Mouse (Mus musculus) midbrain, embryonic 10.5 days (tissue): ENCODE measurements at regions not wholly inside any gene's neighbourhood (a gene's known extent, or its start where the extent isn't known, plus 50 kb on each side); places are given as distances from the start of the nearest gene placed in this dataset.

Experiments
- DNase-seq: peaks from one replicate; pipeline ENCODE4 v3.0.0-alpha.2; 2017; ENCODE audit warnings: low spot score
- H3K27ac ChIP-seq: fragments of 300-500 bp; sonication (generic); replicated peaks from 2 replicates; pipeline ENCODE4 v1.5.1; 2016; ENCODE audit warnings: mild to moderate bottlenecking
- H3K27me3 ChIP-seq: fragments of 300-500 bp; sonication (generic); 2 replicates; pipeline ENCODE4 v1.6.1; 2016; ENCODE audit warnings: low read depth, mild to moderate bottlenecking; ENCODE audit not compliant: poor library complexity, severe bottlenecking
- H3K36me3 ChIP-seq: fragments of 300-500 bp; sonication (generic); 2 replicates; pipeline ENCODE4 v1.6.1; 2016; ENCODE audit warnings: mild to moderate bottlenecking, moderate library complexity
- H3K4me1 ChIP-seq: fragments of 300-500 bp; sonication (generic); 2 replicates; pipeline ENCODE4 v1.6.1; 2016
- H3K4me3 ChIP-seq: fragments of 300-500 bp; sonication (generic); 2 replicates; pipeline ENCODE4 v1.5.1; 2016; ENCODE audit warnings: mild to moderate bottlenecking, moderate library complexity
- H3K9me3 ChIP-seq: fragments of 300-500 bp; sonication (generic); replicated peaks from 2 replicates; pipeline ENCODE4 v1.6.1; 2016; ENCODE audit warnings: mild to moderate bottlenecking
- WGBS: fragments of 180-500 bp; shearing (Covaris S2); methylation state at CpG from one replicate; pipeline ENCODE4 v1.1.7; 2016; 5-methylcytosine and 5-hydroxymethylcytosine counted together

GRCm38 (mm10) chr12:8447612-8448011 lies 52.2 kb downstream of the Rhob start:
- peaks cover 53% of the 10 kb centered on the region for H3K27me3 ChIP-seq
- H3K4me1 ChIP-seq = peaks cover 49% of the 10 kb centered on the region
- DNase-seq = no peak
- WGBS = 84% methylated on average over 9 of the region's 9 CpGs
- no peak overlapping the region for H3K4me3 ChIP-seq
- no peaks in the 10 kb centered on the region for H3K36me3 ChIP-seq
- peak overlapping the region; percentile 7; the same call in 1 of the 2 replicates for H3K27ac ChIP-seq
- H3K9me3 ChIP-seq = no peaks in the 10 kb centered on the region

DNA sequence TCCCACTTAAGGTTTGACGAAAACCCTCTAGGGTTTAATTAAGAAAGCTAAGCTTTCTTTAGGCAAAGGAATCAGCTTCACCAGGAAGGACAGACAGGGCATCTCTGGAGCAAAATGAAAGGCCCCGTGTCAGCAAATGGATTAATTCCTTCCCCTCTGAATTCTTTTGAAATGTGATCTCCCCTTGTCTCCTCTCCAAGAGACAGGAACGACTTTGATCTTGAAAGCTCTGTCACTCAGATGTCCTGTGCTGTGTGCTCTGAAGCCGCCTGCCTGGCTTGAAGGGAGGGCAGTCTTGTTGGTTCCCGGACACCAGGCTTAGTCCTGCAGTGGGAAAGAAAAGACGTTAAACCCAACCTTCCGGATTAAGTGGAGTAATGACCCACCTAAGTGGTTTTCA lies 52.8 kb downstream of the Rhob start:
- Histone ChIP-seq H3K27me3 (peaks cover 55% of the 10 kb centered on the region), H3K4me3 (no peak overlapping the region), H3K36me3 (no peaks in the 10 kb centered on the region), H3K4me1 (peaks cover 44% of the 10 kb centered on the region), H3K9me3 (no peaks in the 10 kb centered on the region), H3K27ac (peak overlapping the region; percentile 7; the same call in 1 of the 2 replicates)
- peak; percentile 47 for DNase-seq
- 3% methylated on average over 7 of the region's 7 CpGs for WGBS

- Histone ChIP-seq H3K9me3 (no peaks in the 10 kb centered on the region), H3K4me1 (peaks cover 33% of the 10 kb centered on the region), H3K27me3 (peaks cover 49% of the 10 kb centered on the region), H3K27ac (no peak overlapping the region), H3K36me3 (no peaks in the 10 kb centered on the region), H3K4me3 (no peak overlapping the region)
- no peak for DNase-seq
- WGBS = 84% methylated on average over 13 of the region's 13 CpGs
Observed at GRCm38 (mm10) chr12:8444975-8445853, 54.6 kb downstream of the Rhob start.

DNA sequence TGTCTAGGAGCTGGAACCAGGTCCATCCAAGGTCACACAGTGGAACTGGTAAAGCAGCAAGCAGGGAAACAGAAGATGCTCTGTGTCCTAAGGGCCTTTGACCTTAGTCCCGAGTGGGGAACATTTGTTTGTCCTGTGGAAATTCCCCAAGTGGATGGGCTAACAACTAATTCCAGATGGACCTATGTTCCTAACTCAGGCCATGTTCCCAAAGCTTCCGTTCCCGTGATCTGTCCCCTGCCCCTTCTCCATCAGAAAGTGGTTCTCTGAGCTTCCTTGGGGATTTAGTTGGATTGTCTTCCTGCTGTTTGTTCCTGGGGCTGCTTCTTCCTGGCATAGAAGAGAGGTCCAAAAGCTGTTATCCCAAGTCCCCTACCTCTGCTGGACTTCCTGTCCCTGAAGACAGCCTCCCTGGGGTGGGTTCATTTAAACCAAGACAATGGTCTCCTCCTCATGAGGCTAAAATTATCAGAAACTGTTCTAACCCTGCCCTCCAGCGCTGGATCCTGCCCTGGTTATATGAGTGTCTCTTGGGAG lies 55.8 kb downstream of the Rhob start:
- peaks cover 37% of the 10 kb centered on the region for H3K4me1 ChIP-seq
- H3K4me3 ChIP-seq = no peak overlapping the region
- H3K36me3 ChIP-seq = no peaks in the 10 kb centered on the region
- peaks cover 37% of the 10 kb centered on the region for H3K27me3 ChIP-seq
- WGBS = 72% methylated on average over 4 of the region's 4 CpGs
- H3K27ac ChIP-seq = no peak overlapping the region
- no peaks in the 10 kb centered on the region for H3K9me3 ChIP-seq
- DNase-seq = no peak

- Histone ChIP-seq H3K27ac (no peak overlapping the region), H3K4me3 (no peak overlapping the region), H3K36me3 (no peaks in the 10 kb centered on the region), H3K9me3 (no peaks in the 10 kb centered on the region), H3K27me3 (peaks cover 37% of the 10 kb centered on the region), H3K4me1 (peaks cover 35% of the 10 kb centered on the region)
- no peak for DNase-seq
- 87% methylated on average over 4 of the region's 4 CpGs for WGBS
Observed at GRCm38 (mm10) chr12:8443253-8443661, 56.6 kb downstream of the Rhob start.

- H3K27me3 ChIP-seq = peaks cover 42% of the 10 kb centered on the region
- no peak overlapping the region for H3K4me3 ChIP-seq
- no peaks in the 10 kb centered on the region for H3K36me3 ChIP-seq
- 89% methylated on average over 4 of the region's 4 CpGs for WGBS
- DNase-seq = no peak
- H3K9me3 ChIP-seq = no peaks in the 10 kb centered on the region
- H3K27ac ChIP-seq = no peak overlapping the region
- peaks cover 36% of the 10 kb centered on the region for H3K4me1 ChIP-seq
Observed at GRCm38 (mm10) chr12:8441275-8441674, 58.5 kb downstream of the Rhob start.

DNA sequence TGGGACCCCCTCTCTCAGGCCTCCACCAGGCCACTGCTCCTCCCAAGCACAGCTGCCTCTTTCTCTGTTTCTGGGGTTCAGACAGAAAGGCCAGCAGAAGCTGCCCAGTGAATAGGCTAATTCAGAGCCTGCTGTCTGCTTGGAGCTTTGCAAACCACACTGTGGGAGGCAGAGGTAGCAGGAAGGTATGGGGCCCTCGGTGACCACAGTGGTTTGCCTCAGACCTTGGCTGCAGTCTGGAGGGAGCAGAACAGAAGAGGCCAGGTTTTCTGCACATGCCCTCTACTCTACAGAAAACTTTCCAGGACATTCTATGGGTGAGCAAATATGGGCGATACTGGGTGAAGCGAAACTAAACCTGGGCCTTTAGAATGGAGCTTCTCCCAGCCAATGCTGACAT lies 59.4 kb downstream of the Rhob start:
- Histone ChIP-seq H3K27ac (0 out of 2 replicates have a peak overlapping the region, but pooled peaks have one; percentile 4), H3K36me3 (no peaks in the 10 kb centered on the region), H3K4me3 (no peak overlapping the region), H3K9me3 (no peaks in the 10 kb centered on the region), H3K27me3 (peaks cover 35% of the 10 kb centered on the region), H3K4me1 (peaks cover 33% of the 10 kb centered on the region)
- no peak for DNase-seq
- whole genome bisulfite sequencing = 95% methylated on average over 3 of the region's 3 CpGs

DNA sequence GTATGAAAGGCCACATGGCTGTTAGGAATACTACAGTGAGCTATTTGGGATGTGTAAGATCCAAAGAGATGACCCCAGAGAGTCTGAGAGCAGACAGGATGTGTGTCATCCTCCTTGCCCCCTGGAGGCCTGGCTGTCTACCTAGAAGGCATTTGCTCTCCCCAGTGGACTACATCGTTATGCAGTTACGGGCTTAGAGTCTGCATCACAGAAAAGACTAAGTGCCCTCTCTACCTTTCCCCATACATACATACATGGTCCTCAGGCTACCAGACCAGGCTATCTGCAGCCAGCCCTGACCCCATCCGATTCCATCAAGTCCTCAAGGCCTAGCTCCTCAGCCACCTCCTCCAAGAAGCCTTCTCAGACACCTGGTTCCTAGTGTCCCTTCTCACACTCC lies 59.9 kb downstream of the Rhob start:
- Histone ChIP-seq H3K4me1 (peaks cover 29% of the 10 kb centered on the region), H3K27me3 (peaks cover 31% of the 10 kb centered on the region), H3K9me3 (no peaks in the 10 kb centered on the region), H3K27ac (0 out of 2 replicates have a peak overlapping the region, but pooled peaks have one; percentile 4), H3K4me3 (no peak overlapping the region), H3K36me3 (no peaks in the 10 kb centered on the region)
- 88% methylated on average over 3 of the region's 3 CpGs for WGBS
- no peak for DNase-seq

GRCm38 (mm10) chr12:8439486-8439885 lies 60.3 kb downstream of the Rhob start:
- Histone ChIP-seq H3K4me1 (peaks cover 26% of the 10 kb centered on the region), H3K27ac (no peak overlapping the region), H3K4me3 (no peak overlapping the region), H3K36me3 (no peaks in the 10 kb centered on the region), H3K27me3 (peaks cover 30% of the 10 kb centered on the region), H3K9me3 (no peaks in the 10 kb centered on the region)
- 85% methylated on average over 4 of the region's 4 CpGs for WGBS
- no peak for DNase-seq

- 88% methylated on average over 4 of the region's 4 CpGs for WGBS
- peaks cover 23% of the 10 kb centered on the region for H3K27me3 ChIP-seq
- DNase-seq = no peak
- no peak overlapping the region for H3K27ac ChIP-seq
- no peaks in the 10 kb centered on the region for H3K36me3 ChIP-seq
- no peaks in the 10 kb centered on the region for H3K9me3 ChIP-seq
- peaks cover 26% of the 10 kb centered on the region for H3K4me1 ChIP-seq
- no peak overlapping the region for H3K4me3 ChIP-seq
Observed at GRCm38 (mm10) chr12:8438638-8439037, 61.2 kb downstream of the Rhob start.

DNA sequence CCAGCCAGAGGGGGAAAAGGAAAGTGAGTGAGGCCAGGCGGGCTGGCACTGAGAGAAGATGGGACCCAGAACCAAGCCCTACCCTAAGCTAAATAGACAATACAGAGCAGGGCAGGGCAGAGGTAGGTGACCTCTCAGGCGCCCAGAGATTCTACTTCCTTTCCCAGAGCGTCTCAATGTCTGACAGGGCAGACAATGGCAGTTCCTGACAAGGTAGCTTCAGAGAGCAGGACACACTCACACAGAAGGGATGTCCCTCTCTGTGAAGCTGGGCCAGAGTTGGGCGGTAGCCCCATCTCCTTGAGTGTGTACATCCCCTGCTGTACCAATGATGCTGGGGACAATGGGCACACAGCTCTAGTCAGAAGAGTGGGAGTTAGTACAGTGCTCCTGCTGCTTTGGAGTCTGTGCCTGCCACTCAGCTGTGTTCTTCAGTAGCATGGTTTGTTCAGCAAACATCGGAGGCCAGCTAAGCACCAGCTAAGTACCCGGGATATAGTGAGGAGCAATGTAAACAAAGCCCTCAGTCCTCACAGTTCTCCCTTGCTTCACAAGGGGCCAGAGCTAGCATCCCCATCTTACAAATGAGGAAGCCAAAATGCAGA lies 62.7 kb downstream of the Rhob start:
- DNase-seq = no peak
- Histone ChIP-seq H3K36me3 (no peaks in the 10 kb centered on the region), H3K27me3 (peaks cover 19% of the 10 kb centered on the region), H3K27ac (peak overlapping the region; percentile 34; the same call in 1 of the 2 replicates), H3K4me3 (no peak overlapping the region), H3K9me3 (no peaks in the 10 kb centered on the region), H3K4me1 (peaks cover 36% of the 10 kb centered on the region)
- 71% methylated on average over 6 of the region's 6 CpGs for WGBS

- Histone ChIP-seq H3K4me3 (no peak overlapping the region), H3K4me1 (peaks cover 41% of the 10 kb centered on the region), H3K27me3 (peaks cover 17% of the 10 kb centered on the region; the same call in 1 of the 2 replicates), H3K36me3 (no peaks in the 10 kb centered on the region), H3K27ac (peak overlapping the region; percentile 34; the same call in 1 of the 2 replicates), H3K9me3 (no peaks in the 10 kb centered on the region)
- WGBS = 81% methylated on average over 5 of the region's 5 CpGs
- DNase-seq = no peak
Observed at GRCm38 (mm10) chr12:8436553-8436952, 63.3 kb downstream of the Rhob start.
